Mouse (Mus musculus): Measurements from ENCODE around the gene 5730522E02Rik.

The 5730522E02Rik gene

GRCm38 (mm10) chr11:25664562-25665104 lies 545.9 kb downstream of the 5730522E02Rik start:
- no peak for DNase-seq

- DNase-seq = no peak
These were observed 564.3 kb downstream of the 5730522E02Rik start for GRCm38 (mm10) chr11:25646282-25646681.

- DNase-seq = peak; percentile 14
These were observed 565.6 kb downstream of the 5730522E02Rik start for GRCm38 (mm10) chr11:25644767-25645622.

GRCm38 (mm10) chr11:25606886-25607285 lies 603.7 kb downstream of the 5730522E02Rik start:
- DNase-seq = no peak

- no peak for DNase-seq
These were observed 610.5 kb downstream of the 5730522E02Rik start for GRCm38 (mm10) chr11:25600030-25600429.

- peak; percentile 10 for DNase-seq
These were observed 615.3 kb downstream of the 5730522E02Rik start for GRCm38 (mm10) chr11:25595303-25595702.

- no peak for DNase-seq
These were observed 615.8 kb downstream of the 5730522E02Rik start for GRCm38 (mm10) chr11:25594780-25595179.

- peak; percentile 8 for DNase-seq
These were observed 618.3 kb downstream of the 5730522E02Rik start for GRCm38 (mm10) chr11:25592268-25592667.

- DNase-seq = no peak
These were observed 620.3 kb downstream of the 5730522E02Rik start for GRCm38 (mm10) chr11:25590215-25590614.

- no peak for DNase-seq
These were observed 621.1 kb downstream of the 5730522E02Rik start for GRCm38 (mm10) chr11:25589509-25589908.

- no peak for DNase-seq
These were observed 636.5 kb downstream of the 5730522E02Rik start for GRCm38 (mm10) chr11:25574129-25574465.

GRCm38 (mm10) chr11:25573408-25574128 lies 637.0 kb downstream of the 5730522E02Rik start:
- DNase-seq = no peak

- no peak for DNase-seq
These were observed 639.2 kb downstream of the 5730522E02Rik start for GRCm38 (mm10) chr11:25571396-25571795.

All from embryo, embryonic 11 days (tissue).